Mouse (Mus musculus): Measurements from ENCODE around the gene Phb2. TPM values are rescaled to one million over a fixed set of nuclear protein-coding genes. Genes with fewer than 3 reads are reported as not detected.

The Phb2 gene
- 114 and 115 TPM in 2 replicates for polyA plus RNA-seq (2012; rRNA removed)

GRCm38 (mm10) chr6:124711824-124712782 lies at the start of gene Phb2, which contains the start of gene Emg1:
Gene Phb2 (plus strand): TSS chr6:124712336.
Gene Emg1 (minus strand): TSS chr6:124712178.
- H3K4me1 ChIP-seq (ENCODE audit: control insufficient read depth, insufficient read depth, low read length) = peaks cover 20% of the 10 kb centered on the region
- TF ChIP-seq CTCF (IDR thresholded peaks at IDR 0.05; ENCODE audit: borderline replicate concordance, insufficient read depth, low read depth, low read length) (no peak), POLR2A (IDR thresholded peaks at IDR 0.05; ENCODE audit: borderline replicate concordance, insufficient read depth, low read length) (peak; percentile 35; the same call in 1 of the 2 replicates)
- H3K27ac ChIP-seq (ENCODE audit: insufficient read depth, low read length) = peak within 1 kb of the TSS; percentile 77
- H3K27me3 ChIP-seq (ENCODE audit: control insufficient read depth, insufficient read depth, low read length) = no peaks in the 10 kb centered on the region
- under 1% methylated on average over 76 of the region's 76 CpGs for WGBS
- peak within 1 kb of the TSS; percentile 93 for H3K4me3 ChIP-seq (replicated peaks; ENCODE audit: insufficient read depth, low read depth, low read length)
- peak; percentile 97 to 98 for DNase-seq

- DNase-seq = peak; percentile 100
- H3K27me3 ChIP-seq (ENCODE audit: control insufficient read depth, insufficient read depth, low read length) = no peaks in the 10 kb centered on the region
- peak within 1 kb of the TSS; percentile 80 for H3K27ac ChIP-seq (ENCODE audit: insufficient read depth, low read length)
- peak within 1 kb of the TSS; percentile 76 for H3K4me3 ChIP-seq (replicated peaks; ENCODE audit: insufficient read depth, low read depth, low read length)
- H3K4me1 ChIP-seq (ENCODE audit: control insufficient read depth, insufficient read depth, low read length) = peaks cover 3% of the 10 kb centered on the region; the same call in 1 of the 2 replicates
- peak; percentile 66 for TF ChIP-seq CTCF (IDR thresholded peaks at IDR 0.05; ENCODE audit: borderline replicate concordance, insufficient read depth, low read depth, low read length)
- no peak; the same call in 1 of the 2 replicates for TF ChIP-seq POLR2A (IDR thresholded peaks at IDR 0.05; ENCODE audit: borderline replicate concordance, insufficient read depth, low read length)
- WGBS = 2% methylated on average over 81 of the region's 87 CpGs
These were observed 49.4 kb upstream of the Phb2 start, which contains the start of gene Lpcat3 for GRCm38 (mm10) chr6:124662477-124663423. Gene Lpcat3 (plus strand): TSS chr6:124663027.

- no peak for TF ChIP-seq POLR2A (IDR thresholded peaks at IDR 0.05; ENCODE audit: borderline replicate concordance, insufficient read depth, low read length)
- no peak for TF ChIP-seq CTCF (IDR thresholded peaks at IDR 0.05; ENCODE audit: borderline replicate concordance, insufficient read depth, low read depth, low read length)
- H3K27me3 ChIP-seq (ENCODE audit: control insufficient read depth, insufficient read depth, low read length) = no peaks in the 10 kb centered on the region
- peaks cover 6% of the 10 kb centered on the region; the same call in 1 of the 2 replicates for H3K4me1 ChIP-seq (ENCODE audit: control insufficient read depth, insufficient read depth, low read length)
- H3K4me3 ChIP-seq (replicated peaks; ENCODE audit: insufficient read depth, low read depth, low read length) = peak overlapping the region; percentile 76
- no peak for DNase-seq
- 12% methylated on average over 13 of the region's 13 CpGs for WGBS
- peak overlapping the region; percentile 78 for H3K27ac ChIP-seq (ENCODE audit: insufficient read depth, low read length)
These were observed 48.7 kb upstream of the Phb2 start for GRCm38 (mm10) chr6:124663424-124663795.

- DNase-seq = no peak
- Histone ChIP-seq H3K27ac (ENCODE audit: insufficient read depth, low read length) (no peak overlapping the region), H3K27me3 (ENCODE audit: control insufficient read depth, insufficient read depth, low read length) (no peaks in the 10 kb centered on the region), H3K4me3 (replicated peaks; ENCODE audit: insufficient read depth, low read depth, low read length) (no peak overlapping the region), H3K4me1 (ENCODE audit: control insufficient read depth, insufficient read depth, low read length) (peaks cover 13% of the 10 kb centered on the region; the same call in 1 of the 2 replicates)
- TF ChIP-seq CTCF (IDR thresholded peaks at IDR 0.05; ENCODE audit: borderline replicate concordance, insufficient read depth, low read depth, low read length) = no peak
- TF ChIP-seq POLR2A (IDR thresholded peaks at IDR 0.05; ENCODE audit: borderline replicate concordance, insufficient read depth, low read length) = no peak
- WGBS = 86% methylated on average over 7 of the region's 7 CpGs
These were observed 47.9 kb upstream of the Phb2 start for GRCm38 (mm10) chr6:124664256-124664655.

GRCm38 (mm10) chr6:124665011-124665410 lies 47.1 kb upstream of the Phb2 start:
- 87% methylated on average over 10 of the region's 10 CpGs for WGBS
- H3K27ac ChIP-seq (ENCODE audit: insufficient read depth, low read length) = no peak overlapping the region

GRCm38 (mm10) chr6:124669234-124669859 lies 42.8 kb upstream of the Phb2 start:
- Histone ChIP-seq H3K27me3 (ENCODE audit: control insufficient read depth, insufficient read depth, low read length) (no peaks in the 10 kb centered on the region), H3K4me1 (ENCODE audit: control insufficient read depth, insufficient read depth, low read length) (peaks cover 43% of the 10 kb centered on the region), H3K4me3 (replicated peaks; ENCODE audit: insufficient read depth, low read depth, low read length) (no peak overlapping the region), H3K27ac (ENCODE audit: insufficient read depth, low read length) (peak overlapping the region; percentile 82)
- no peak for TF ChIP-seq CTCF (IDR thresholded peaks at IDR 0.05; ENCODE audit: borderline replicate concordance, insufficient read depth, low read depth, low read length)
- TF ChIP-seq POLR2A (IDR thresholded peaks at IDR 0.05; ENCODE audit: borderline replicate concordance, insufficient read depth, low read length) = no peak
- 19% methylated on average over 11 of the region's 11 CpGs for WGBS
- peak; percentile 82 to 93 for DNase-seq

More at GRCm38 (mm10) chr6:124665011-124665410, 47.1 kb upstream of the Phb2 start:
- Histone ChIP-seq H3K4me1 (ENCODE audit: control insufficient read depth, insufficient read depth, low read length) (peaks cover 13% of the 10 kb centered on the region; the same call in 1 of the 2 replicates), H3K27me3 (ENCODE audit: control insufficient read depth, insufficient read depth, low read length) (no peaks in the 10 kb centered on the region), H3K4me3 (replicated peaks; ENCODE audit: insufficient read depth, low read depth, low read length) (no peak overlapping the region)
- DNase-seq = no peak
- TF ChIP-seq CTCF (IDR thresholded peaks at IDR 0.05; ENCODE audit: borderline replicate concordance, insufficient read depth, low read depth, low read length) (no peak), POLR2A (IDR thresholded peaks at IDR 0.05; ENCODE audit: borderline replicate concordance, insufficient read depth, low read length) (no peak)

Data from cerebellum, adult 2 months (tissue).